Mouse (Mus musculus) forebrain, embryonic 13.5 days (tissue): Measurements from ENCODE around the gene Atp4a. TPM values are rescaled to one million over a fixed set of nuclear protein-coding genes. Genes with fewer than 3 reads are reported as not detected.
"Not testable (repeated sequence)": the region's sequence is repeated elsewhere in the genome, so short reads cannot be mapped to it uniquely, and the experiment has no call there.

Experiments used
- ATAC-seq: fragments of 200-750 bp; cut with Nextera tagmentation; 2 replicates; pipeline ENCODE4 v1.8.0; 2017
- H3K27ac ChIP-seq: fragments of 300-500 bp; sonication (generic); 2 replicates; pipeline ENCODE4 v1.5.1; 2015; ENCODE audit warnings: inconsistent platforms, mild to moderate bottlenecking, moderate library complexity
- H3K27me3 ChIP-seq: fragments of 300-500 bp; sonication (generic); 2 replicates; pipeline ENCODE4 v1.6.1; 2015; ENCODE audit warnings: mild to moderate bottlenecking, inconsistent platforms
- H3K36me3 ChIP-seq: fragments of 300-500 bp; sonication (generic); 2 replicates; pipeline ENCODE4 v1.6.1; 2015; ENCODE audit warnings: mild to moderate bottlenecking, inconsistent platforms; ENCODE audit not compliant: poor library complexity, severe bottlenecking
- H3K4me1 ChIP-seq: fragments of 300-500 bp; sonication (generic); 2 replicates; pipeline ENCODE4 v1.6.1; 2015; ENCODE audit warnings: inconsistent platforms
- H3K4me2 ChIP-seq: fragments of 300-500 bp; sonication (generic); 2 replicates; pipeline ENCODE4 v1.6.1; 2015; ENCODE audit warnings: inconsistent platforms, mild to moderate bottlenecking, moderate library complexity
- H3K4me3 ChIP-seq: fragments of 300-500 bp; sonication (generic); 2 replicates; pipeline ENCODE4 v1.5.1; 2015; ENCODE audit warnings: mild to moderate bottlenecking, inconsistent platforms
- H3K9ac ChIP-seq: fragments of 300-500 bp; sonication (generic); 2 replicates; pipeline ENCODE4 v1.6.1; 2015; ENCODE audit warnings: mild to moderate bottlenecking, inconsistent platforms
- H3K9me3 ChIP-seq: fragments of 300-500 bp; sonication (generic); replicated peaks from 2 replicates; pipeline ENCODE4 v1.6.1; 2016; ENCODE audit warnings: inconsistent platforms
- WGBS: fragments of 180-500 bp; shearing (Covaris S2); methylation state at CpG from one replicate; pipeline ENCODE4 v1.1.7; 2015; 5-methylcytosine and 5-hydroxymethylcytosine counted together
- polyA plus RNA-seq: library from polyadenylated mRNA; unstranded; fragments of >200 nt; fragmentation: Nextera tagmentation; extraction: Ambion mirVana; gene quantifications from 2 replicates; pipeline ENCODE4 v1.2.1, GENCODE M21; 2015

Atp4a gene
- polyA plus RNA-seq, 1 experiment from 2014 or later: 0.79 TPM

DNA sequence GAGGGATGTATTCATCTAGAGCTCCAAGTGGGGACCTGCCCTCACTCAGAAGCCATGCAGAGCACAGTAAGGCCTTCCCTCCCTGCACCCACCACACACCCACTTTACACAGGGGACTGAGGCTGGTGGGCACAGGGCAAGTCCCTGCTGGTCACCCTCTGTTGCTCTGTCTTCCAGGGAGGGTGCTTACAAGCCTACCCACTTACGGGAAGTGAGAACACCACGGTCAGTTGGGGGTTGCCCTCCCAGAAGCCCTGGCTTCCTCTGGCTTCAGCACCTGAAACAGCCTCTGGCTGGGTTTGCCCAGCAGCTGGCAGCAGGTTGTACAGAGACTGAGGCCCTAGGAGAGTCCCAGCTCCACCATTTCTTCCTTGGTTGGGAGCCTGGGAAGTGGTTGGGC is 30.6 kb downstream of the Atp4a start:
- peaks cover 27% of the 10 kb centered on the region for H3K36me3 ChIP-seq
- H3K4me2 ChIP-seq, H3K9ac ChIP-seq, H3K27ac ChIP-seq, H3K27me3 ChIP-seq, H3K4me3 ChIP-seq, H3K9me3 ChIP-seq, ATAC-seq, H3K4me1 ChIP-seq: not testable (repeated sequence)
- WGBS: 100% methylated on average over 2 of the region's 2 CpGs

DNA sequence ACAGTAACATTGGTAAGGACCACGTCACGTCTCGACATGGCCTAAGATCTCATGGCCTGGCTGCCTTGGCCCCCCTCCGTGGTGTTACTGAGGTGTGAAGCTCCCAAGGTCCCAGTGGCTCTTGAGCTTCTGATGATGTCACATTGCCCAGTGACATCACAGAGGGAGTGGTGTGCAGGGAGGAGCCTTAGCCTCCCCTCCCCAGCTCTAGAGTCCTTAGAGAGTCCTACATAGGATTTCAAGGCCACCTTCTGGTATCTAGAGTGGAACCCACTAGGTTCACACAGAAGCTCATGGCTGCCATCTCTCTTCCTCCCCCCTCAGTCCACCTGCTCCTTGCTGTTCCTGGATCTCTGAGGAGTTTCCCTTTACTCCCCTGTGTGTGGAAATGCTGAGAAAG is 31.6 kb downstream of the Atp4a start, which contains the start of gene Gapdhs:
Gene Gapdhs (minus strand): TSS at position 65 of the 400 bp plus-strand sequence.
- H3K27me3 ChIP-seq, H3K9ac ChIP-seq, ATAC-seq, H3K4me3 ChIP-seq, H3K27ac ChIP-seq, H3K4me1 ChIP-seq, H3K9me3 ChIP-seq, H3K4me2 ChIP-seq: not testable (repeated sequence)
- 71% methylated on average over 2 of the region's 4 CpGs for WGBS
- peaks cover 23% of the 10 kb centered on the region for H3K36me3 ChIP-seq

DNA sequence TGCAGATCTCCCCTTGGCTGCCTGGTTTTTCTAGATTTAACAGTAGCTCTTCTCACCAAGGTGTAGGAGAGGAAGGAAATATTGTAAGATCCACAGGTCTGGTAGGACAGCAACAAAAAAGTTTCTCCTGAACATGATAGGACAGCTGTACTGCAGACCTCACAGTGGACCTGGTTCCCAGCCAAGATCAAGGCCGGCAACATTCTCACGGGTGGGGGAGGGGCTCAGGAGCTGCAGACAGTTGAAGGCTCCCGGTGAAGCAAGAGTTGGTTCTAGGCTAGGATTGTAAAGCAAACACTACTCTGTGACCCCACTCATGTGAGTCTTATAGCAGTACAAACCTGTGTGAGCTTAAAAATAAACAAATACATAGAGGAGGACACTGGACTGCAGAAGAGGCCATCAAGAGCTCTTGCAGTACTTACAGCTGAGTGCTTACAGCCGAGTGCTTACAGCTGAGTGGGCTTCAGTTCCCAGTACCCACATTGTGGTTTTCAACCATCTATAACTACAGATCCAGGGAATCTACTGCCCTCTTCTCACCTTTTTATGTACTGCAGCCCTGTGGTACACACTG is 32.1 kb downstream of the Atp4a start:
- no peak overlapping the region for H3K4me3 ChIP-seq
- ATAC-seq: no peak
- H3K36me3 ChIP-seq: peaks cover 23% of the 10 kb centered on the region
- no peak overlapping the region for H3K4me2 ChIP-seq
- no peaks in the 10 kb centered on the region for H3K27me3 ChIP-seq
- no peak overlapping the region for H3K27ac ChIP-seq
- WGBS: 58% methylated on average over 4 of the region's 4 CpGs
- peaks cover 4% of the 10 kb centered on the region; the same call in 1 of the 2 replicates for H3K4me1 ChIP-seq
- no peak overlapping the region for H3K9ac ChIP-seq
- no peaks in the 10 kb centered on the region for H3K9me3 ChIP-seq

DNA sequence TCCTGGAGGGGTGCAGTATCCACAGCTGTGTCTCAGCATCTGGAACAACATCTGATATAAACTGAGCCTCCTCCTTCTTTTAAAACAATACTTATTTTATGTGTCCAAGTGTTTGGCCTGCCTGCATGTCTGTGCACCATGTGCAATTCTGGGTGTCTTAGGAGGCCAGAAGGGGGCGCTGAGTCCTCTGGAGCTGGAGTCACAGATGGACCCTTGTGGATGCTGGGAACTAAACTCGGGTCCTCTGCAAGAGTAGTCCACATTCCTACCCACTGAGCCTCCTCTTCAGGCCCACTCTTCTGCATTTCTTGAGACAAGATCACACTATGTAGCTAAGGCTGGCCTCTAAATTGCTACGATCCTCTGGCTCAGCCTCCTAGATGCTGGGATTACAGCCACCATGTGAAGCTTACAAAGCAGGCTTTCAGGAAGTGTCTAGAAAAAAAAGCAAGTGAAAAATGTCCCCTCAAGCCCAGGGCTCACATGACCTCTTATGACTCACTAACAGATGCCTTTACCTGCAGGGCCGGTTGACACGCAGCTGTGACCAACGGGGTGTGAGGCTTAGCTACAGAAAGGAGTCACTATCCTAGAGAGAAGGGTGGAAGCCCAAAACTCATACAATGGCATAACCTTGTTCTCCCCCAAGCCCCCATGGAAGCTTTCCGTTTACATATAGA is 35.7 kb downstream of the Atp4a start:
- 92% methylated on average over 7 of the region's 7 CpGs for WGBS
- H3K4me2 ChIP-seq: no peak overlapping the region
- H3K27me3 ChIP-seq: no peaks in the 10 kb centered on the region
- H3K36me3 ChIP-seq: peaks cover 7% of the 10 kb centered on the region; the same call in 1 of the 2 replicates
- no peak overlapping the region for H3K4me3 ChIP-seq
- H3K9me3 ChIP-seq: no peaks in the 10 kb centered on the region
- no peak for ATAC-seq
- H3K4me1 ChIP-seq: peaks cover 4% of the 10 kb centered on the region; the same call in 1 of the 2 replicates
- H3K27ac ChIP-seq: no peak overlapping the region
- H3K9ac ChIP-seq: no peak overlapping the region

DNA sequence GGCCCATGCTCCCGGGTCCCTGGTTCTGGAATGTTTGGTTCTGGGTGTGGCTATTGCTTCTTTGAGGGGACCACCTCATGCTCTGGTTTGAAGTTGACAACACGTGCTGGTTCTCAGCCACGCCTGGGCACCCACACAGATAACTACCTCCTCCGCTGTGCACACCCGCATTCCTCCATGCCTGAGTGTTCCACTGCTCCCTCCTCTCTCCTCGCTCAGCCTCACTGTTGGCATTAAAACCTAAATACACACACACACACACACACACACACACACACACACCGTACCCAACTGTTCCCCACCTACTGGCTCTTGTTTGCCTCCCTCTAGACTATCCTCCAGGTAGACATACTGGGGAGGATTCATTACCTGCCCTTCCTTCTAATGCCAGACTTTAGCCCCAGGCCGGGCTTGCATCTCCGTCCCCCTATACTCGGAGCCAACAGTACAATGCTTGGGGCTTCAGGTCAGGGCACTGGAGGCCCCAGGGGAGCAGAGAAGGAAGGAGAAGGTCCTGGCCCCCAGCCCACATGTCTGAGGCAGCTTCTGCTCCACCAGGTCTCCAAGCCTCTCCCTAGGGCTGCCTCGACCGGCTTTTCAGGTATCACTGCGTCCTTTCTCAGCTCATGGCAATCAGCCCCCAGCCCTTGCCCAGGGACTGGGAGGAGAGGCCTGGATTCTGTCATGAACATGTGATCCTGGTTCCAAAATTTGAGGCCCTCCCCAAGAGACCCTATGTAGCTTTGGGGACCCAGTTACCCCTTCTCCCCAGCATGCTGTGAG is 38.0 kb downstream of the Atp4a start:
- no peak for ATAC-seq
- no peak overlapping the region for H3K27ac ChIP-seq
- no peak overlapping the region for H3K9ac ChIP-seq
- H3K27me3 ChIP-seq: no peaks in the 10 kb centered on the region
- H3K4me3 ChIP-seq: no peak overlapping the region
- no peaks in the 10 kb centered on the region for H3K4me1 ChIP-seq
- peaks cover 14% of the 10 kb centered on the region for H3K36me3 ChIP-seq
- 89% methylated on average over 12 of the region's 13 CpGs for WGBS
- H3K4me2 ChIP-seq: no peak overlapping the region
- peaks cover 9% of the 10 kb centered on the region for H3K9me3 ChIP-seq

DNA sequence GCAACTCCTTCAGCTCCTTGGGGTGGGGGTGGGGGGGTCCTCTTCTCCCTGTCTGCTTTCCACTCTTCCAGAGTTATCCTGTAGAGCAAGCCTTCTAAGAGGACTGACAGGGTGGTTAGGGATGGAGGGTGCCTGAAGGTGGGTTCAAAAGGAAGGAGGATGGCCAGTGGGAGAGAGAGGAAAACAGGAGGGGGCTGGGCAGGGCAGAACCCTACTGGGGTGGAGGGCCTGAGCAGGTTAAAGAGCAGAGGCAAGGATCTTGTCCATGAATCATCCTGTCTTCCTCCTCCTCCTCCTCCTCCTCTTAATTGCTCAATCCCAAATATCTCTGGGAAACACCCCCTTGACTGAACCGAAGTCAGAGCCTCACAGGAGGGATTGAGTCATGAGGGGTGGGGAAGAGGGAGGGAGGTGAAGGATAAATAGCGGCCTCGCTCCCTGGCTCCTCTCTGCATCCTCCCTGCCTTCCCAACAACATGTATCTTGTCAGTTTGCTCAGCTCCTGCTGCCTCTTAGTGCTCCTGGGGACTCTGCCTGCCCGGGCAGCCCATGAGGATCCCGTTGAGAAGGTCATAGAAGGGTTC is 39.2 kb downstream of the Atp4a start, which contains the start of gene Sbsn:
Gene Sbsn (plus strand): TSS at position 386 of the 584 bp plus-strand sequence.
- Histone ChIP-seq H3K4me2 (no peak within 1 kb of the TSS), H3K36me3 (peaks cover 25% of the 10 kb centered on the region), H3K9ac (no peak within 1 kb of the TSS), H3K9me3 (peaks cover 12% of the 10 kb centered on the region), H3K4me3 (no peak within 1 kb of the TSS), H3K27ac (no peak within 1 kb of the TSS), H3K27me3 (no peaks in the 10 kb centered on the region), H3K4me1 (no peaks in the 10 kb centered on the region)
- 84% methylated on average over 5 of the region's 5 CpGs for WGBS
- ATAC-seq: no peak

DNA sequence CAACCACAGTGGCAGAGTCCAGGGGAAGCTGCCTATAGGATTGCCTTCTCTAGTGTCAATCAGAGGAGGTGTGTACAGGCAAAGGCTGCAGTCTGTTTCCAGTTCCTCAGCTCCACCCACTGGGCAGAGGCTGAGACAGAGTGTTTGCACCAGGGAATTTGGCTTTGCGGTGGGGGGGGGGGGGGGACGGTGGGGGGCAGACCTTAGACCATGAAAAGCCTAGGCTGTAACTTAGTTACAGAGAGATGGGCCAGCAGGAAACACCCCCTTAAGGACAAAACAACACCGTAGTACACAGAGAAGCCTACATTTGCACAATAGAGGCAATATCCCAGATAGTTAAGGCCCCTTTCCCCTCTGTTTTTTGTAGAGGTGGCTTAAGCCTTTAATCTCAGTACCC is 45.0 kb downstream of the Atp4a start:
- Histone ChIP-seq H3K9me3 (peaks cover 12% of the 10 kb centered on the region), H3K27me3 (no peaks in the 10 kb centered on the region), H3K4me3 (no peak overlapping the region), H3K9ac (no peak overlapping the region), H3K4me1 (no peaks in the 10 kb centered on the region), H3K36me3 (peaks cover 25% of the 10 kb centered on the region), H3K27ac (no peak overlapping the region), H3K4me2 (no peak overlapping the region)
- 74% methylated on average over 3 of the region's 3 CpGs for WGBS
- no peak for ATAC-seq

DNA sequence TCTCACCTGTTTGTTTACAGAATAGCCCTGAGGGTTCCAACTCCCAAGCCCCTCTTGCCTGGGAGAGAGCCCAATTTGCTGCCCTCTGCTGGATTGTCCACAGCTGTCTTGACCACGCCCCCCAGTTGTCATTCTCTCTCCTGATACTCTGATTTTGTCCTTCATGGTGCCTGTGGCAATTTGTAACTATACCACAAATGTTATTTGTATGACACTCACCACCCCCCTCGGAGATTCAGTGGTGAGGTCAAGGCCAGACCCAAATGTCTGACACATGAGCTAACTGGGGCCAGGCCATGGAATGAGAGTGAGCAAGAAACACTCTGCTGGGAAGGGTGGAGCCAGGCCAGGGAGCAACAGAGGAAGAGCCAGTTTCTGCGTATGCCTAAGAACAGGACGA is 46.8 kb downstream of the Atp4a start:
- no peak overlapping the region for H3K9ac ChIP-seq
- peaks cover 12% of the 10 kb centered on the region for H3K9me3 ChIP-seq
- ATAC-seq: no peak
- H3K27me3 ChIP-seq: no peaks in the 10 kb centered on the region
- no peak overlapping the region for H3K4me2 ChIP-seq
- peaks cover 25% of the 10 kb centered on the region for H3K36me3 ChIP-seq
- no peak overlapping the region for H3K4me3 ChIP-seq
- H3K27ac ChIP-seq: no peak overlapping the region
- H3K4me1 ChIP-seq: no peaks in the 10 kb centered on the region
- 42% methylated on average over 4 of the region's 4 CpGs for WGBS

DNA sequence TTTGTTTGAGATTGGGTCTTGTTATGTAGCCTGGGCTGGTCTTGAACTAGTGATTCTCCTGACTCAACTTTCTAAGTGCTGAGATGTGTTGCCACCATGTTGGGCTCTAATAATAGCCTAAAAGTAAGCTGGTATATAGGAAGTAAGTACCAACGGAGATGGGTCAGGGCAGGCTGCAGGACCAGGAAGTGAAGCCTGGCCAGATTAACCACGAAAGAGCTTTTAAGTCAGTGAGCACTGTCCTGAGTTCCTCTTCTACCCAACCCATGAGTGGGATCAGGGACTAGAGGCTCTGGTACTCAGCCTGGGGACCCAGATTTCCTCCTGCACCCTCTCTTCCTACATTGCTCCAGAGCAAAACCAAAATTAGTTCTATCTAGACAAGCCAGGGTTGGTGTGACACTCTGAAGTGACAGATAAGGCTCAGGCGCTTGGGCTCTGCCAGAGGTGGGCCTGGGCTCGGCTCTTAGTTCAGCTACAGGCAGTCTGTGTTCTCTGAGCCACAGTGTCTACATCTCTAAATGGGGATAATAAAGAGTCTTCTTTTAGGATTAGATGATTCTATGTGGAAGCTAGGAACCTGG is 49.9 kb downstream of the Atp4a start:
- WGBS: 84% methylated on average over 4 of the region's 4 CpGs
- Histone ChIP-seq H3K9me3 (no peaks in the 10 kb centered on the region), H3K9ac (no peak overlapping the region)

DNA sequence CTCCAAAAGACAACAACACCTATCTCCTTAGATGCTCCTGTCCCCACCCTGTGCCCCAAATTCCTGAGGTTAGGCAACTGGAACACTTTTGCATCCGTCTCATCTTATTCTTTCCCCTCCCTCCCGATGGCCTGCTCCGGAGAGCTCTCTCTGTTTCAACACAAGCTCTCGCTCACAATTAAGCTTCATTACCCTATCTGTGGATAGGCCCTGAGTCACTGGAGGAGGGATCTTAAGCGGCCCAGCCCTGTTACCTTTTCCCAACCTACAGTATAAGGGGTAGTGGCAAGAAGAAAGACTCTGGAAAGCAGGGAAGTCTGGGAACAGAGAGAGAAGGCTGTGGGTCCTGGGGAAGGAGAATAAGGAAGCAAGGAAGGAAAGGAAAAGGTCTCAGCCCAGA is 51.4 kb downstream of the Atp4a start, which contains the start of gene Dmkn:
Gene Dmkn (plus strand): TSS at position 301 of the 400 bp plus-strand sequence.
- no peaks in the 10 kb centered on the region for H3K4me1 ChIP-seq
- H3K4me3 ChIP-seq: no peak within 1 kb of the TSS
- H3K9me3 ChIP-seq: no peaks in the 10 kb centered on the region
- H3K36me3 ChIP-seq: no peaks in the 10 kb centered on the region
- no peak for ATAC-seq
- H3K9ac ChIP-seq: 0 out of 2 replicates have a peak within 1 kb of the TSS, but pooled peaks have one; percentile 12
- no peak within 1 kb of the TSS for H3K4me2 ChIP-seq
- no peak within 1 kb of the TSS; the same call in 1 of the 2 replicates for H3K27ac ChIP-seq
- 0 out of 2 replicates have a peak, but pooled peaks cover 4% of the 10 kb centered on the region for H3K27me3 ChIP-seq
- WGBS: 28% methylated on average over 5 of the region's 5 CpGs

More for the DNA sequence above, 49.9 kb downstream of the Atp4a start:
- ATAC-seq: no peak
- 0 out of 2 replicates have a peak, but pooled peaks cover 4% of the 10 kb centered on the region for H3K27me3 ChIP-seq
- H3K36me3 ChIP-seq: 0 out of 2 replicates have a peak, but pooled peaks cover under 1% of the 10 kb centered on the region
- H3K4me3 ChIP-seq: no peak overlapping the region
- H3K4me1 ChIP-seq: no peaks in the 10 kb centered on the region
- H3K4me2 ChIP-seq: no peak overlapping the region
- no peak overlapping the region for H3K27ac ChIP-seq

DNA sequence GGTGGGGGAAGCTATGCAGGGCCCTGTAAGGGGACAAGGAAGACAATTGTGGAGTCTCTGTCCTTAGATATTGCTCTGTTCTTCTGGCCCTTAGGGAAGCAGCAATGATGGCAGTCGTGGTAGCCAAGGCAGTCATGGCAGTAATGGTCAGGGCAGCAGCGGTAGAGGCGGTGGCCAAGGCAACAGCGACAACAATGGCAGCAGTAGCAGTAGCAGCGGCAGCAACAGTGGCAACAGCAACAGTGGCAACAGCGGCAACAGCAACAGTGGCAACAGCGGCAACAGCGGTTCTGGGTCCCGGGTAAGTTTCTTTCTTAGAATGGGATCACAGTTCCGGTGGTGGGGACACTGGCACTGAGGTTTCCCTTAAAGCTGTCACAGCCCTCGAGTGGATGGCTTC is 53.2 kb downstream of the Atp4a start:
- peak overlapping the region; percentile 18; the same call in 1 of the 2 replicates for H3K4me2 ChIP-seq
- H3K36me3 ChIP-seq: no peaks in the 10 kb centered on the region
- no peak overlapping the region for H3K4me3 ChIP-seq
- H3K9me3 ChIP-seq: no peaks in the 10 kb centered on the region
- ATAC-seq: no peak
- 0 out of 2 replicates have a peak, but pooled peaks cover 7% of the 10 kb centered on the region for H3K27me3 ChIP-seq
- H3K9ac ChIP-seq: no peak overlapping the region
- WGBS: 38% methylated on average over 11 of the region's 11 CpGs
- no peak overlapping the region for H3K27ac ChIP-seq
- H3K4me1 ChIP-seq: no peaks in the 10 kb centered on the region
